Mouse (Mus musculus): ENCODE results near the gene Mafb. TPM values are rescaled to one million over a fixed set of nuclear protein-coding genes. Genes with fewer than 3 reads are reported as not detected.

Mafb gene
- polyA plus RNA-seq, 1 experiment from 2014 or later: 2.9 TPM

GRCm38 (mm10) chr2:160365107-160365911, 1.6 kb downstream of the Mafb start:
- WGBS: 2% methylated on average over 47 of the region's 50 CpGs
- TF ChIP-seq EP300 (IDR thresholded peaks at IDR 0.05): no peak
- no peak for TF ChIP-seq CTCF (IDR thresholded peaks at IDR 0.05)
- Histone ChIP-seq H3K9me3 (ENCODE audit: low read length) (no peaks in the 10 kb centered on the region), H3K27ac (ENCODE audit: low read length) (no peak overlapping the region), H3K4me3 (ENCODE audit: low read depth, low read length) (peak overlapping the region; percentile 52), H3K9ac (replicated peaks; ENCODE audit: low read depth) (peak overlapping the region; percentile 3; the same call in 1 of the 2 replicates), H3K4me2 (replicated peaks; ENCODE audit: low read depth, low read length) (peak overlapping the region; percentile 95), H3K4me1 (ENCODE audit: insufficient read depth, low read depth, low read length) (peaks cover 3% of the 10 kb centered on the region; the same call in 1 of the 2 replicates), H3K27me3 (replicated peaks; ENCODE audit: insufficient read depth, low read length) (peaks cover 65% of the 10 kb centered on the region), H3K36me3 (ENCODE audit: insufficient read depth, low read length) (no peaks in the 10 kb centered on the region)
- ATAC-seq: no peak
- peak; percentile 25 for DNase-seq (ENCODE audit: low spot score)

- Histone ChIP-seq H3K27me3 (replicated peaks; ENCODE audit: insufficient read depth, low read length) (peaks cover 64% of the 10 kb centered on the region), H3K9ac (replicated peaks; ENCODE audit: low read depth) (no peak overlapping the region), H3K27ac (ENCODE audit: low read length) (no peak overlapping the region), H3K4me2 (replicated peaks; ENCODE audit: low read depth, low read length) (peak overlapping the region; percentile 95), H3K36me3 (ENCODE audit: insufficient read depth, low read length) (no peaks in the 10 kb centered on the region), H3K4me1 (ENCODE audit: insufficient read depth, low read depth, low read length) (peaks cover 3% of the 10 kb centered on the region; the same call in 1 of the 2 replicates), H3K9me3 (ENCODE audit: low read length) (no peaks in the 10 kb centered on the region), H3K4me3 (ENCODE audit: low read depth, low read length) (peak overlapping the region; percentile 52)
- ATAC-seq (no peak), DNase-seq (ENCODE audit: low spot score) (no peak)
- 8% methylated on average over 12 of the region's 12 CpGs for WGBS
- TF ChIP-seq CTCF (IDR thresholded peaks at IDR 0.05): no peak
- TF ChIP-seq EP300 (IDR thresholded peaks at IDR 0.05): no peak
These were observed 2.2 kb downstream of the Mafb start for GRCm38 (mm10) chr2:160364666-160365065.

- ATAC-seq: no peak
- H3K27me3 ChIP-seq (replicated peaks; ENCODE audit: insufficient read depth, low read length): peaks cover 60% of the 10 kb centered on the region
- no peak overlapping the region for H3K9ac ChIP-seq (replicated peaks; ENCODE audit: low read depth)
These were observed 2.7 kb downstream of the Mafb start for GRCm38 (mm10) chr2:160364128-160364650.

GRCm38 (mm10) chr2:160363201-160363600, 3.7 kb downstream of the Mafb start:
- Histone ChIP-seq H3K4me1 (ENCODE audit: insufficient read depth, low read depth, low read length) (peaks cover 3% of the 10 kb centered on the region; the same call in 1 of the 2 replicates), H3K9me3 (ENCODE audit: low read length) (no peaks in the 10 kb centered on the region), H3K27ac (ENCODE audit: low read length) (no peak overlapping the region), H3K9ac (replicated peaks; ENCODE audit: low read depth) (no peak overlapping the region), H3K4me3 (ENCODE audit: low read depth, low read length) (no peak overlapping the region), H3K27me3 (replicated peaks; ENCODE audit: insufficient read depth, low read length) (peaks cover 58% of the 10 kb centered on the region), H3K36me3 (ENCODE audit: insufficient read depth, low read length) (no peaks in the 10 kb centered on the region), H3K4me2 (replicated peaks; ENCODE audit: low read depth, low read length) (no peak overlapping the region)
- ATAC-seq (no peak), DNase-seq (ENCODE audit: low spot score) (no peak)
- 57% methylated on average over 4 of the region's 4 CpGs for WGBS
- no peak for TF ChIP-seq EP300 (IDR thresholded peaks at IDR 0.05)

More at GRCm38 (mm10) chr2:160364128-160364650, 2.7 kb downstream of the Mafb start:
- Histone ChIP-seq H3K4me3 (ENCODE audit: low read depth, low read length) (no peak overlapping the region), H3K4me2 (replicated peaks; ENCODE audit: low read depth, low read length) (peak overlapping the region; percentile 95; the same call in 1 of the 2 replicates), H3K36me3 (ENCODE audit: insufficient read depth, low read length) (no peaks in the 10 kb centered on the region), H3K4me1 (ENCODE audit: insufficient read depth, low read depth, low read length) (peaks cover 3% of the 10 kb centered on the region; the same call in 1 of the 2 replicates), H3K27ac (ENCODE audit: low read length) (no peak overlapping the region), H3K9me3 (ENCODE audit: low read length) (no peaks in the 10 kb centered on the region)
- TF ChIP-seq CTCF (IDR thresholded peaks at IDR 0.05) (no peak), EP300 (IDR thresholded peaks at IDR 0.05) (no peak)
- no peak for DNase-seq (ENCODE audit: low spot score)
- 12% methylated on average over 9 of the region's 9 CpGs for WGBS

- Histone ChIP-seq H3K36me3 (ENCODE audit: insufficient read depth, low read length) (no peaks in the 10 kb centered on the region), H3K27me3 (replicated peaks; ENCODE audit: insufficient read depth, low read length) (peaks cover 62% of the 10 kb centered on the region), H3K9ac (replicated peaks; ENCODE audit: low read depth) (no peak overlapping the region), H3K4me1 (ENCODE audit: insufficient read depth, low read depth, low read length) (peaks cover 3% of the 10 kb centered on the region; the same call in 1 of the 2 replicates), H3K27ac (ENCODE audit: low read length) (no peak overlapping the region), H3K4me3 (ENCODE audit: low read depth, low read length) (no peak overlapping the region), H3K4me2 (replicated peaks; ENCODE audit: low read depth, low read length) (no peak overlapping the region), H3K9me3 (ENCODE audit: low read length) (no peaks in the 10 kb centered on the region)
- TF ChIP-seq EP300 (IDR thresholded peaks at IDR 0.05) (no peak), CTCF (IDR thresholded peaks at IDR 0.05) (no peak)
- DNase-seq (ENCODE audit: low spot score) (no peak), ATAC-seq (no peak)
- WGBS: 20% methylated on average over 16 of the region's 16 CpGs
These were observed 5.3 kb downstream of the Mafb start for GRCm38 (mm10) chr2:160361442-160362121.

GRCm38 (mm10) chr2:160360234-160360874, 6.5 kb downstream of the Mafb start:
- Histone ChIP-seq H3K36me3 (ENCODE audit: insufficient read depth, low read length) (no peaks in the 10 kb centered on the region), H3K4me3 (ENCODE audit: low read depth, low read length) (no peak overlapping the region), H3K4me2 (replicated peaks; ENCODE audit: low read depth, low read length) (no peak overlapping the region), H3K4me1 (ENCODE audit: insufficient read depth, low read depth, low read length) (no peaks in the 10 kb centered on the region; the same call in 1 of the 2 replicates), H3K27ac (ENCODE audit: low read length) (no peak overlapping the region), H3K27me3 (replicated peaks; ENCODE audit: insufficient read depth, low read length) (peaks cover 49% of the 10 kb centered on the region), H3K9ac (replicated peaks; ENCODE audit: low read depth) (no peak overlapping the region), H3K9me3 (ENCODE audit: low read length) (no peaks in the 10 kb centered on the region)
- DNase-seq (ENCODE audit: low spot score) (no peak), ATAC-seq (no peak)
- no peak for TF ChIP-seq CTCF (IDR thresholded peaks at IDR 0.05)
- TF ChIP-seq EP300 (IDR thresholded peaks at IDR 0.05): no peak
- WGBS: 12% methylated on average over 8 of the region's 8 CpGs
